Mouse (Mus musculus): ENCODE measurements around the gene Hoxb6. TPM values are rescaled to one million over a fixed set of nuclear protein-coding genes. Genes with fewer than 3 reads are reported as not detected.

Hoxb6 gene
- total RNA-seq, 1 experiment: 0.22 TPM

- TF ChIP-seq ZNF384 (IDR thresholded peaks at IDR 0.05; ENCODE audit: low read depth, low read length) (no peak), CHD2 (IDR thresholded peaks at IDR 0.05; ENCODE audit: low read depth, low read length) (no peak), MAFK (IDR thresholded peaks at IDR 0.05; ENCODE audit: insufficient read depth, low read depth, low read length) (no peak)
- no peak overlapping the region for H3K4me3 ChIP-seq (ENCODE audit: insufficient read depth in 1 of 2, low read depth in 1 of 2, low read length in 2 of 2, poor library complexity in 1 of 2, severe bottlenecking in 1 of 2)
- no peak overlapping the region for H3K9ac ChIP-seq (ENCODE audit: insufficient read depth, low read depth, low read length, poor library complexity, severe bottlenecking)
- in situ Hi-C loops (cut with MboI; ENCODE audit: low sequenced_read_pairs in 2 of 2, unreplicated experiment in 2 of 2): loop anchor here (10.0 to 25.0 kb wide), 2 partner anchors 60 to 568 kb away; partner anchors contain the start of gene Hoxb2 (in 1 of the 2)
- H3K4me1 ChIP-seq (ENCODE audit: control insufficient read depth in 2 of 2, insufficient read depth in 2 of 2, low read length in 2 of 2, poor library complexity in 1 of 2): no peaks in the 10 kb centered on the region; a peak in 2 of 4 replicates
- peak; percentile 87 for DNase-seq (ENCODE audit: low read depth, low spot score)
- H3K9me3 ChIP-seq (ENCODE audit: control insufficient read depth, insufficient read depth, low read depth, low read length): no peaks in the 10 kb centered on the region
- H3K27ac ChIP-seq (ENCODE audit: insufficient read depth, low read depth, low read length, poor library complexity, severe bottlenecking): no peak overlapping the region
- H3K36me3 ChIP-seq (ENCODE audit: control insufficient read depth, insufficient read depth, low read length, poor library complexity, severe bottlenecking): no peaks in the 10 kb centered on the region
Observed at GRCm38 (mm10) chr11:96294245-96295091, 2.2 kb downstream of the Hoxb6 start.

GRCm38 (mm10) chr11:96295092-96295835, 3.0 kb downstream of the Hoxb6 start:
- DNase-seq (ENCODE audit: low read depth, low spot score): no peak
- TF ChIP-seq ZC3H11A (IDR thresholded peaks at IDR 0.05; ENCODE audit: borderline replicate concordance, low read depth, low read length) (no peak), ZNF384 (IDR thresholded peaks at IDR 0.05; ENCODE audit: low read depth, low read length) (peak; percentile 58), MAFK (IDR thresholded peaks at IDR 0.05; ENCODE audit: insufficient read depth, low read depth, low read length) (no peak), HCFC1 (IDR thresholded peaks at IDR 0.05; ENCODE audit: borderline replicate concordance, insufficient read depth, low read length) (no peak), CHD2 (IDR thresholded peaks at IDR 0.05; ENCODE audit: low read depth, low read length) (no peak)
- Histone ChIP-seq H3K9me3 (ENCODE audit: control insufficient read depth, insufficient read depth, low read depth, low read length) (no peaks in the 10 kb centered on the region), H3K4me1 (ENCODE audit: control insufficient read depth in 2 of 2, insufficient read depth in 2 of 2, low read length in 2 of 2, poor library complexity in 1 of 2) (no peaks in the 10 kb centered on the region; a peak in 2 of 4 replicates), H3K4me3 (ENCODE audit: insufficient read depth in 1 of 2, low read depth in 1 of 2, low read length in 2 of 2, poor library complexity in 1 of 2, severe bottlenecking in 1 of 2) (no peak overlapping the region), H3K9ac (ENCODE audit: insufficient read depth, low read depth, low read length, poor library complexity, severe bottlenecking) (no peak overlapping the region), H3K27ac (ENCODE audit: insufficient read depth, low read depth, low read length, poor library complexity, severe bottlenecking) (no peak overlapping the region), H3K36me3 (ENCODE audit: control insufficient read depth, insufficient read depth, low read length, poor library complexity, severe bottlenecking) (no peaks in the 10 kb centered on the region)
- in situ Hi-C loops (cut with MboI; ENCODE audit: low sequenced_read_pairs in 2 of 2, unreplicated experiment in 2 of 2): loop anchor here (10.0 to 25.0 kb wide), 2 partner anchors 60 to 567 kb away; partner anchors contain the start of gene Hoxb2 (in 1 of the 2)

GRCm38 (mm10) chr11:96296997-96297396, 4.7 kb downstream of the Hoxb6 start:
- no peaks in the 10 kb centered on the region for H3K9me3 ChIP-seq (ENCODE audit: control insufficient read depth, insufficient read depth, low read depth, low read length)
- no peaks in the 10 kb centered on the region for H3K36me3 ChIP-seq (ENCODE audit: control insufficient read depth, insufficient read depth, low read length, poor library complexity, severe bottlenecking)
- in situ Hi-C loops (cut with MboI; ENCODE audit: low sequenced_read_pairs in 2 of 2, unreplicated experiment in 2 of 2): loop anchor here (10.0 to 25.0 kb wide), 2 partner anchors 58 to 565 kb away; partner anchors contain the start of gene Hoxb2 (in 1 of the 2)
- H3K9ac ChIP-seq (ENCODE audit: insufficient read depth, low read depth, low read length, poor library complexity, severe bottlenecking): no peak overlapping the region
- H3K4me3 ChIP-seq (ENCODE audit: insufficient read depth in 1 of 2, low read depth in 1 of 2, low read length in 2 of 2, poor library complexity in 1 of 2, severe bottlenecking in 1 of 2): no peak overlapping the region
- TF ChIP-seq MAFK (IDR thresholded peaks at IDR 0.05; ENCODE audit: insufficient read depth, low read depth, low read length): no peak
- no peak for TF ChIP-seq ZNF384 (IDR thresholded peaks at IDR 0.05; ENCODE audit: low read depth, low read length)
- no peak for TF ChIP-seq HCFC1 (IDR thresholded peaks at IDR 0.05; ENCODE audit: borderline replicate concordance, insufficient read depth, low read length)
- TF ChIP-seq CHD2 (IDR thresholded peaks at IDR 0.05; ENCODE audit: low read depth, low read length): no peak
- no peak for TF ChIP-seq ZC3H11A (IDR thresholded peaks at IDR 0.05; ENCODE audit: borderline replicate concordance, low read depth, low read length)
- H3K4me1 ChIP-seq (ENCODE audit: control insufficient read depth in 2 of 2, insufficient read depth in 2 of 2, low read length in 2 of 2, poor library complexity in 1 of 2): no peaks in the 10 kb centered on the region; a peak in 2 of 4 replicates
- H3K27ac ChIP-seq (ENCODE audit: insufficient read depth, low read depth, low read length, poor library complexity, severe bottlenecking): no peak overlapping the region
- no peak for DNase-seq (ENCODE audit: low read depth, low spot score)

- H3K4me1 ChIP-seq (ENCODE audit: control insufficient read depth in 2 of 2, insufficient read depth in 2 of 2, low read length in 2 of 2, poor library complexity in 1 of 2): no peaks in the 10 kb centered on the region; a peak in 2 of 4 replicates
- DNase-seq (ENCODE audit: low read depth, low spot score): no peak
- H3K4me3 ChIP-seq (ENCODE audit: insufficient read depth in 1 of 2, low read depth in 1 of 2, low read length in 2 of 2, poor library complexity in 1 of 2, severe bottlenecking in 1 of 2): no peak overlapping the region
- no peaks in the 10 kb centered on the region for H3K36me3 ChIP-seq (ENCODE audit: control insufficient read depth, insufficient read depth, low read length, poor library complexity, severe bottlenecking)
- in situ Hi-C loops (cut with MboI; ENCODE audit: low sequenced_read_pairs in 2 of 2, unreplicated experiment in 2 of 2): loop anchor here (10.0 to 25.0 kb wide), 2 partner anchors 57 to 565 kb away; partner anchors contain the start of gene Hoxb2 (in 1 of the 2)
- no peak for TF ChIP-seq ZC3H11A (IDR thresholded peaks at IDR 0.05; ENCODE audit: borderline replicate concordance, low read depth, low read length)
- no peak for TF ChIP-seq ZNF384 (IDR thresholded peaks at IDR 0.05; ENCODE audit: low read depth, low read length)
- no peak for TF ChIP-seq MAFK (IDR thresholded peaks at IDR 0.05; ENCODE audit: insufficient read depth, low read depth, low read length)
- TF ChIP-seq HCFC1 (IDR thresholded peaks at IDR 0.05; ENCODE audit: borderline replicate concordance, insufficient read depth, low read length): no peak
- no peak for TF ChIP-seq CHD2 (IDR thresholded peaks at IDR 0.05; ENCODE audit: low read depth, low read length)
- H3K9me3 ChIP-seq (ENCODE audit: control insufficient read depth, insufficient read depth, low read depth, low read length): no peaks in the 10 kb centered on the region
- H3K27ac ChIP-seq (ENCODE audit: insufficient read depth, low read depth, low read length, poor library complexity, severe bottlenecking): no peak overlapping the region
- H3K9ac ChIP-seq (ENCODE audit: insufficient read depth, low read depth, low read length, poor library complexity, severe bottlenecking): no peak overlapping the region
Observed at GRCm38 (mm10) chr11:96297428-96297827, 5.2 kb downstream of the Hoxb6 start.
